Mouse (Mus musculus) midbrain, embryonic 15.5 days (tissue): ENCODE data around the gene Dlx1. TPM values are rescaled to one million over a fixed set of nuclear protein-coding genes. Genes with fewer than 3 reads are reported as not detected.

ENCODE experiments used
- ATAC-seq: fragments of 200-750 bp; cut with Nextera tagmentation; replicated peaks from 2 replicates; pipeline ENCODE4 v1.8.0; 2017; ENCODE audit warnings: moderate TSS enrichment
- H3K27ac ChIP-seq: fragments of 300-500 bp; sonication (generic); 2 replicates; pipeline ENCODE4 v1.5.1; 2015; ENCODE audit warnings: mild to moderate bottlenecking, inconsistent platforms
- H3K27me3 ChIP-seq: fragments of 300-500 bp; sonication (generic); replicated peaks from 2 replicates; pipeline ENCODE4 v1.6.1; 2015; ENCODE audit warnings: inconsistent platforms
- H3K36me3 ChIP-seq: fragments of 300-500 bp; sonication (generic); replicated peaks from 2 replicates; pipeline ENCODE4 v1.6.1; 2015; ENCODE audit warnings: inconsistent platforms
- H3K4me1 ChIP-seq: fragments of 300-500 bp; sonication (generic); 2 replicates; pipeline ENCODE4 v1.6.1; 2015; ENCODE audit warnings: inconsistent platforms
- H3K4me2 ChIP-seq: fragments of 300-500 bp; sonication (generic); 2 replicates; pipeline ENCODE4 v1.6.1; 2015; ENCODE audit warnings: inconsistent platforms, mild to moderate bottlenecking, moderate library complexity
- H3K4me3 ChIP-seq: fragments of 300-500 bp; sonication (generic); 2 replicates; pipeline ENCODE4 v1.5.1; 2015; ENCODE audit warnings: mild to moderate bottlenecking, inconsistent platforms
- H3K9ac ChIP-seq: fragments of 300-500 bp; sonication (generic); 2 replicates; pipeline ENCODE4 v1.6.1; 2015; ENCODE audit warnings: mild to moderate bottlenecking, inconsistent platforms
- H3K9me3 ChIP-seq: fragments of 300-500 bp; sonication (generic); 2 replicates; pipeline ENCODE4 v1.6.1; 2016; ENCODE audit warnings: inconsistent platforms
- WGBS: fragments of 180-500 bp; shearing (Covaris S2); methylation state at CpG from one replicate; pipeline ENCODE4 v1.1.7; 2015; ENCODE audit warnings: mixed read lengths; 5-methylcytosine and 5-hydroxymethylcytosine counted together
- polyA plus RNA-seq: library from polyadenylated mRNA; unstranded; fragments of >200 nt; fragmentation: Nextera tagmentation; extraction: Ambion mirVana; gene quantifications from 2 replicates; pipeline ENCODE4 v1.2.1, GENCODE M21; 2015

The Dlx1 gene
- polyA plus RNA-seq, 1 experiment from 2014 or later: 44.3 TPM

GRCm38 (mm10) chr2:71580632-71581466 is 52.9 kb downstream of the Dlx1 start:
- H3K27ac ChIP-seq: no peak overlapping the region
- peak; percentile 92 for ATAC-seq
- H3K9ac ChIP-seq: peak overlapping the region; percentile 67
- H3K4me1 ChIP-seq: peaks cover 7% of the 10 kb centered on the region; the same call in 1 of the 2 replicates
- peaks cover 3% of the 10 kb centered on the region; the same call in 1 of the 2 replicates for H3K27me3 ChIP-seq
- H3K4me2 ChIP-seq: peak overlapping the region; percentile 95
- H3K4me3 ChIP-seq: peak overlapping the region; percentile 56
- no peaks in the 10 kb centered on the region for H3K9me3 ChIP-seq
- no peaks in the 10 kb centered on the region for H3K36me3 ChIP-seq
- 12% methylated on average over 46 of the region's 50 CpGs for WGBS

DNA sequence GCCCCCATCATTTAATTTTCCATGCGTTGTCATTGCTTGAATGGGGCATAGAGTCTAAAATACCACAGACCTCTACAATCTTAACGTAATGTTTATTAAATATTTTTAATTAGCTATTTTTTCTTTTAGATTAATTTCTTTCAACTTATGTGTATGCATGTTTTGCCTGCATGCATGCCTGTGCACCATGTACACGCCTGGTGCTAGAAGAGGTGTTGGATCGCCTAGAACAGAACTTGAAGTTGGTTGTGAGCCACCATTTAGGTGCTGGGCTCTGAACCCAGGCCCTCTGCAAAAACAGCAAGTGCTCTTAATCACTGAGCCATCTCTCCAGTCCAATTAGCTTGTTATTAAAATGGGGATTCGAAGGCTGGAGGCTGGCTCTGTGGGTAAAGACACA is 53.6 kb downstream of the Dlx1 start:
- peak overlapping the region; percentile 95 for H3K4me2 ChIP-seq
- peak overlapping the region; percentile 56 for H3K4me3 ChIP-seq
- H3K9ac ChIP-seq: peak overlapping the region; percentile 67
- WGBS: 61% methylated on average over 5 of the region's 5 CpGs
- peaks cover 3% of the 10 kb centered on the region; the same call in 1 of the 2 replicates for H3K27me3 ChIP-seq
- no peaks in the 10 kb centered on the region for H3K36me3 ChIP-seq
- peak; percentile 33 for ATAC-seq
- H3K4me1 ChIP-seq: peaks cover 7% of the 10 kb centered on the region; the same call in 1 of the 2 replicates
- no peak overlapping the region for H3K27ac ChIP-seq
- H3K9me3 ChIP-seq: no peaks in the 10 kb centered on the region

Other genes with a start within 250 kb of the Dlx1 start
- gene Slc25a12, start 160.4 kb upstream of the Dlx1 start, polyA plus RNA-seq: 101 and 109 TPM in 2 replicates
- gene Hat1, start 139.2 kb upstream of the Dlx1 start, polyA plus RNA-seq: 42.2 and 45.7 TPM in 2 replicates
- 35.7 and 36.7 TPM in 2 replicates for gene Metap1d, start 74.8 kb upstream of the Dlx1 start, polyA plus RNA-seq
- 8.0 and 10.7 TPM in 2 replicates for gene Dlx2, start 18.6 kb downstream of the Dlx1 start, polyA plus RNA-seq
- gene Itga6, start 217.5 kb downstream of the Dlx1 start, polyA plus RNA-seq: 18.6 and 19.2 TPM in 2 replicates